Mouse (Mus musculus) midbrain, embryonic 14.5 days (tissue): ENCODE measurements at regions not wholly inside any gene's neighbourhood (a gene's known extent, or its start where the extent isn't known, plus 50 kb on each side); places are given as distances from the start of the nearest gene placed in this dataset.

Experiments used
- ATAC-seq: fragments of 200-750 bp; cut with Nextera tagmentation; 2 replicates; pipeline ENCODE4 v1.8.0; 2017; ENCODE audit warnings: moderate number of reproducible peaks, moderate library complexity; ENCODE audit not compliant: low FRiP score, low TSS enrichment
- DNase-seq: peaks from one replicate; pipeline ENCODE4 v3.0.0-alpha.2; 2015
- H3K27ac ChIP-seq: fragments of 300-500 bp; sonication (generic); replicated peaks from 2 replicates; pipeline ENCODE4 v1.5.1; 2014; ENCODE audit warnings: mild to moderate bottlenecking, low read depth, low read length, moderate library complexity
- H3K27me3 ChIP-seq: fragments of 300-500 bp; sonication (generic); 2 replicates; pipeline ENCODE4 v1.6.1; 2014; ENCODE audit warnings: low read length, control low read depth, mixed read lengths; ENCODE audit not compliant: control insufficient read depth, insufficient read depth
- H3K36me3 ChIP-seq: fragments of 300-500 bp; sonication (generic); 2 replicates; pipeline ENCODE4 v1.6.1; 2014; ENCODE audit warnings: low read length, control low read depth; ENCODE audit not compliant: control insufficient read depth, insufficient read depth
- H3K4me1 ChIP-seq: fragments of 300-500 bp; sonication (generic); 2 replicates; pipeline ENCODE4 v1.6.1; 2014; ENCODE audit warnings: mild to moderate bottlenecking, antibody characterized with exemption, low read length, control low read depth; ENCODE audit not compliant: control insufficient read depth, insufficient read depth
- H3K4me2 ChIP-seq: fragments of 300-500 bp; sonication (generic); 2 replicates; pipeline ENCODE4 v1.6.1; 2014; ENCODE audit warnings: mild to moderate bottlenecking, low read length, moderate library complexity
- H3K4me3 ChIP-seq: fragments of 300-500 bp; sonication (generic); replicated peaks from 2 replicates; pipeline ENCODE4 v1.5.1; 2014; ENCODE audit warnings: low read depth, low read length
- H3K9ac ChIP-seq: fragments of 300-500 bp; sonication (generic); replicated peaks from 2 replicates; pipeline ENCODE4 v1.6.1; 2014; ENCODE audit warnings: mild to moderate bottlenecking, low read length, moderate library complexity
- H3K9me3 ChIP-seq: fragments of 300-500 bp; sonication (generic); 2 replicates; pipeline ENCODE4 v1.6.1; 2016; ENCODE audit warnings: low read length, control low read depth, mixed read lengths; ENCODE audit not compliant: control insufficient read depth
- WGBS: fragments of 180-500 bp; shearing (Covaris S2); extraction: QIAGEN DNeasy Blood & Tissue Kit; methylation state at CpG from one replicate; pipeline ENCODE4 v1.1.7; 2014; 5-methylcytosine and 5-hydroxymethylcytosine counted together

DNA sequence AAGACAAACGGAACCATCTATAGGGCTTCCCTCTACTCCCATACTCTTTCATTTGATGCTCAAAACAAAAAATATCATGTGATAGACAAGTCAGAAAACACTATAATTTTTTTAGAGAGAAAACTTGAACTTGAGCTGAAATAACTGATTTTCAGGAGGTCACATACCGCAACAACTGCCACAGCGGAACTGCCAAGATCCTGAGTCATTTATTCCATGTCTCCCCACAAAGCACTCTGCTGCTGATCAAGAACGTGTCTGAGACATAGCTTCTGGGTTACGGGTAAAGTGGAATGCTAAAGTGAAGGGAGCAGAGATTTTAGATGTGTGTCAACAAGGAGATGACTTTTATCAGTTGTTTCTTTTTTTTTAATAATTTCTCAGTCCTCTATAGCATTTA is 122.8 kb upstream of the Col5a2 start:
- H3K9me3 ChIP-seq = no peaks in the 10 kb centered on the region
- no peak overlapping the region for H3K4me3 ChIP-seq
- no peak overlapping the region for H3K9ac ChIP-seq
- no peaks in the 10 kb centered on the region for H3K27me3 ChIP-seq
- DNase-seq (no peak), ATAC-seq (no peak)
- no peak overlapping the region for H3K27ac ChIP-seq
- H3K4me1 ChIP-seq = no peaks in the 10 kb centered on the region
- H3K4me2 ChIP-seq = no peak overlapping the region
- H3K36me3 ChIP-seq = no peaks in the 10 kb centered on the region
- WGBS = 89% methylated on average over 5 of the region's 5 CpGs

DNA sequence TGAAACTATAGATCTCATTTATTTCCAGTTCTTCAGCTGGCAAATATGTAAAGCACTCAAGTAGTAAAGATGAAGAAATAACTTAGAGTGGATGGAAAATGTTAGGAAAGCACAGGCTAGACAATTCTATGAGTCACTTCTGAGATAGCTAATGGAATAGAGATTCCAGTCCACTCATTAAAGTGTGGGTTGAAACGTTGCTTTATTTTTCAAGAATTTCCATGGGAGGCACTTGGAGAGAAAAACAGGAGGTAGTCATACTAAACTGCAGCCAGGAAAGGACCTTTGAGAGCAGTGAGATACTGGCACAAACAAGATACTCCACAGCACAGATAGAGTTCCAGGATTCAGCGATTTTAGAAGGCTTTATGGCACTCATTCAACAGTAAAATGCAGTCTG is 123.7 kb upstream of the Col5a2 start:
- Histone ChIP-seq H3K9me3 (no peaks in the 10 kb centered on the region), H3K27me3 (no peaks in the 10 kb centered on the region), H3K4me1 (no peaks in the 10 kb centered on the region), H3K27ac (no peak overlapping the region), H3K9ac (no peak overlapping the region), H3K36me3 (no peaks in the 10 kb centered on the region), H3K4me2 (no peak overlapping the region), H3K4me3 (no peak overlapping the region)
- WGBS = 85% methylated on average over 2 of the region's 2 CpGs
- no peak for ATAC-seq
- DNase-seq = no peak

DNA sequence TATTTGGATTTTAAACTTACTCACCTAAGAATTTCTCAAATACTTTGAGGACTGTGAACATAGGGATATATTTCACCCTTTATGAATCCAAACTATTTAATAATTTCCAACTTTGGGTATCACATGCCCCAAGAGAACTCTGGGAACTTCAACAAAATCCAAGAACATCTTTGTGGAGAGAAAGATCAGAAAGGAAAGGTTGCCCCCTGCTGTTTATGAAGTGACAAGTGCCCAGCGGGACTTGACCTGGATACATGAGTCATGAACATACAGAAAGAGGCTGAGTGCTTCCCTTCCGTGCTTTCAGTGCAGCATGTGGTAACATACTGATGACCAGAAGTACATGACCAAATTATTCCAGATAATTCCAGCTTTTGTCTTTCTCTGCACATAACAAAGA is 124.8 kb upstream of the Col5a2 start:
- no peaks in the 10 kb centered on the region for H3K27me3 ChIP-seq
- no peak overlapping the region for H3K27ac ChIP-seq
- H3K36me3 ChIP-seq = no peaks in the 10 kb centered on the region
- H3K4me2 ChIP-seq = no peak overlapping the region
- no peaks in the 10 kb centered on the region for H3K4me1 ChIP-seq
- H3K4me3 ChIP-seq = no peak overlapping the region
- 0 out of 2 replicates have a peak, but pooled peaks have one; percentile 48 for ATAC-seq
- no peaks in the 10 kb centered on the region for H3K9me3 ChIP-seq
- H3K9ac ChIP-seq = no peak overlapping the region
- 34% methylated on average over 2 of the region's 2 CpGs for WGBS
- DNase-seq = peak; percentile 65

DNA sequence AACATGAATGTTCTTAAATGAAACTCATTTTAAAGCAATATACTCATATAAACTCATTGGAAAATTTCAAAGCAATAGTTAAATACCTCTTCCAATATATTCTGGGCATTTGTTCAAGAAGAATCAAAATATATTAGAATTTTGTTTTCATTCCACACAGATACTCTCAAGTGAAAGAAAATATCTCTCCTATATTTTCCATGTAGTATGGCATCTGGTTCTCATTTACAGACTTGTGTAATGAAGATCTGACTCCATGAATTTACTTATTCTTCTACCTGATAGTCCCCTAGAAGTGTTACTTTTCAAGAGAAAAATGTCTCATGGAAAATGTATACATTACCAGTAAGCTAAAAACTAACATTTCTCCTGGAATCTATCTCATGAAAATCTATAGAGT is 144.2 kb upstream of the Col5a2 start:
- H3K9me3 ChIP-seq = no peaks in the 10 kb centered on the region
- no peak for ATAC-seq
- no peak for DNase-seq
- H3K4me3 ChIP-seq = no peak overlapping the region
- H3K36me3 ChIP-seq = no peaks in the 10 kb centered on the region
- no peaks in the 10 kb centered on the region for H3K4me1 ChIP-seq
- no peaks in the 10 kb centered on the region for H3K27me3 ChIP-seq
- H3K9ac ChIP-seq = no peak overlapping the region
- H3K4me2 ChIP-seq = no peak overlapping the region
- no peak overlapping the region for H3K27ac ChIP-seq

DNA sequence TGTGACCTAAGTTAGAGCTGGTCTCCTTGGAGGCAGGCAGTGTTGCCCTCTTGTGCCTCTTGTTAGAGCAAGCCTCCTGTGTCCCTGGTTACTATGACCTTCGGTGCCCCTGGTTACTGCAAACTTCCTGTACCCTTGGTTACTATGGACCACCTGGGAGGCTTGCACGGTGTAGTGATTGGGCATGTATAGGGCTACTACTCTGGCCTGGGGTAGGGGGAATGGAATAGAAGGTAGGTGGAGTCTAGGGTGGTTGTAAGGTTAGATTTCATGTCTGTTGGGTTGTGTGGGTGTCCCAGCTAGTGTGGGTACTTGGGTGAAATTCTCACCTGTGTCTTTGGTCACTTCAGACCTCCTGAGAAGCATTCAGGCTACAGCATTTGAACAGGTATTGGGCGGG is 141.7 kb upstream of the Wdr75 start:
- no peak for ATAC-seq
- no peak overlapping the region for H3K4me3 ChIP-seq
- no peaks in the 10 kb centered on the region for H3K9me3 ChIP-seq
- H3K9ac ChIP-seq = no peak overlapping the region
- no peaks in the 10 kb centered on the region for H3K4me1 ChIP-seq
- WGBS = 86% methylated on average over 3 of the region's 3 CpGs
- no peaks in the 10 kb centered on the region for H3K27me3 ChIP-seq
- no peak for DNase-seq
- no peak overlapping the region for H3K27ac ChIP-seq
- H3K4me2 ChIP-seq = no peak overlapping the region
- no peaks in the 10 kb centered on the region for H3K36me3 ChIP-seq

DNA sequence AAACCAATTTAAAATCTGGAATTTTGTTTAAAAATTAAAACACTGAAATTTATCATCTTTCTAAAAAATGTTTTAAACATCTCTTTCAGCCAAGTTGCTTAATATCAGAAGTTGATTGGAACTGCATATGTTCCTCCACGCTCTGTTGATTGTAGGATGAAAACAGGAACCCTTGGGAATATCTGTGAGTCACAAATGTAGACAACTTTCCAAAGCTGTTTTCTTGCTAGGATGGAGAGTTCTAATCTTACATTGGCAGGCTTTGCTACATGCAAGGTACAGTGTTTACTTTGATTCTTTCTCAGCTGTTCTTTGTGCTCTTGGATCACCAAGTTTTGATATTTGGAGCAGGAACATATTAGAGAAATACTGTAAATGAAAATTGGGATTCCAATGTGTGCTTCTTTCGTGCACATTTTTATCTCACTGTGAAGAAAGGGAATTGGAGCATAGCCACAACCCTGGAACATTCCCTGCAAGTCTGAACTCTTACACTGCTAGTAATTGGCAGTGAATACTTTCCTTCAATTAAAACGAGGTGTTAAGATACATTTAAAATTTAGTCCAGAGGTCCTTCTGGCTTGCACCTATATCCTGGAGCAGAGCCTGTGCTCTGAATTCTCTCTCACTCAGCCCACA is 131.0 kb upstream of the Wdr75 start:
- H3K4me3 ChIP-seq = no peak overlapping the region
- no peak overlapping the region for H3K9ac ChIP-seq
- ATAC-seq = no peak
- no peaks in the 10 kb centered on the region for H3K36me3 ChIP-seq
- H3K4me1 ChIP-seq = no peaks in the 10 kb centered on the region
- H3K4me2 ChIP-seq = no peak overlapping the region
- WGBS = 82% methylated on average over 3 of the region's 3 CpGs
- H3K27me3 ChIP-seq = no peaks in the 10 kb centered on the region
- no peaks in the 10 kb centered on the region for H3K9me3 ChIP-seq
- no peak for DNase-seq
- H3K27ac ChIP-seq = no peak overlapping the region

DNA sequence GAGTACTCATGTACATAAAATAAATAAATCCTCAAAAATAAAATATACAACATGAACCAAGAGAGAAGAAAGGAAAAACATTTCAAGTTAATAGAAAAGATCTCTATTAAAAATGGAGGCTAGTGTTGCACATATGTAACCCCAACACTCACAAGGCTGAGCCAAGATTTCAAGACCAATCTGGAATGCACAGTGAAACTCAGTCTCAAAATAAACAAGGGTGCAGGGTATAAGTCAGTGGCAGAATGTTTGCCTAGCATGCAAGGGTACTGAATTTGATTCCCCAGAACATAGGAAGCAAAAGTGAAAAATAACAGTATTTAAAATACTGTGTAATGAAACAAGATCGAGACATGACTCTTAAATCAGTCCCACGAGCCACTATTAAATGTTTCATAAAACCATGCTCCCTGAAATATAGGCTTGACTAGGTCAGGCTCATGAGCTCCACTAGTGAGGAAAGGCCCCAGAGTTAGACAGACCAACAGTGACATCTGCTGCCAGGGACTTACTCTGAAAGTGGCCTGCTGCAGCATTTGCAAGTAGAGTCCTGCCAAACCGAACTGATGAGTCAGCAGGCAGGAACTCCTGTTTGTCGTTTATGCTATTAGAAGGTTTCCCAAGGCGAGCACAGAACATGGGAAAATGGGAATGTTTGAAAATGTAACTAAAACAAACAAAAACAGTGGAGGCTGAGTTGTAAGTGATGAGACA is 122.4 kb upstream of the Wdr75 start:
- Histone ChIP-seq H3K4me1 (no peaks in the 10 kb centered on the region), H3K4me2 (no peak overlapping the region), H3K4me3 (no peak overlapping the region), H3K9me3 (no peaks in the 10 kb centered on the region), H3K27me3 (no peaks in the 10 kb centered on the region), H3K9ac (no peak overlapping the region), H3K27ac (no peak overlapping the region), H3K36me3 (no peaks in the 10 kb centered on the region)
- DNase-seq = peak; percentile 52
- 68% methylated on average over 5 of the region's 5 CpGs for WGBS
- ATAC-seq = no peak

DNA sequence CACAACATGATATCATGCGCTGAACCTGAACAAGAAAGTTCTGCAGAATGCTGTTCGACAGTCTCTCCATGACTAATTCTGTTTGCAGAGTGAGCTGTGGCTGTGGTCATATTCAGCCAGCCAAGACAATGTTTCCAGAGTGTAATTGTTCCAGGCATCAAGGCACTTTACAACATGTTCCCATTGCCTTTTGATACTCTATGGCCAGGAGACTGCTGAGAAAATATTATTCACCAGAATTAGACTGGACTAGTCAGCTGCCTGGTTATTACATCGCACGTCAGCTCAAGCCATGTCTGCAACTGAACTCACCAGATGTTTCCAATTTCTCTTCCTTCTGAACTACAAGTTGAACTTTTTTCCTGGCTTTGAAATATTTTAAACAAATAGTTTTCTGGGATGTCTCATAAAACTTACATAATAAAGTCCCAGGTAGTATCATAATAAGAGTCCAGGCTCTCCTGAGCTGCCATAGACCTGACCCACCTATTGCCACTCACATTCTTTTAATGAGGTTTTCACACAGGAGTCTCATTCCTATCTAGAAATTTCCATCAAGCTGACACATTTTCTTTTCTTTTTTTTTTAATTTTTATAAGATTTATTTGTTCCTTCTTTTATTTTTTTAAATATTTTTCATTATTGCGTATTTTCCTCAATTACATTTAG is 119.1 kb upstream of the Wdr75 start:
- Histone ChIP-seq H3K36me3 (no peaks in the 10 kb centered on the region), H3K4me3 (no peak overlapping the region), H3K9me3 (no peaks in the 10 kb centered on the region), H3K27ac (no peak overlapping the region), H3K4me1 (no peaks in the 10 kb centered on the region), H3K4me2 (no peak overlapping the region), H3K27me3 (no peaks in the 10 kb centered on the region), H3K9ac (no peak overlapping the region)
- no peak for ATAC-seq
- WGBS = 89% methylated on average over 5 of the region's 5 CpGs
- DNase-seq = no peak
